Mouse (Mus musculus): Measurements from ENCODE around the gene Otub2. TPM values are rescaled to one million over a fixed set of nuclear protein-coding genes. Genes with fewer than 3 reads are reported as not detected.

Gene Otub2
- polyA plus RNA-seq, 2 experiments = 9.5 to 13.2 TPM

GRCm38 (mm10) chr12:103347406-103347805 is 41.1 kb upstream of the Otub2 start:
- no peaks in the 10 kb centered on the region for H3K36me3 ChIP-seq (ENCODE audit: control insufficient read depth, insufficient read depth, low read length)
- H3K9me3 ChIP-seq (ENCODE audit: control insufficient read depth, low read length) = no peaks in the 10 kb centered on the region
- H3K27me3 ChIP-seq (ENCODE audit: control insufficient read depth, insufficient read depth, low read length) = no peaks in the 10 kb centered on the region
- no peaks in the 10 kb centered on the region for H3K4me1 ChIP-seq (ENCODE audit: control insufficient read depth, insufficient read depth, low read length)
- ATAC-seq (ENCODE audit: low FRiP score, low read depth) (no peak), DNase-seq (ENCODE audit: low spot score) (no peak)
- no peak for TF ChIP-seq POLR2A (IDR thresholded peaks at IDR 0.05; ENCODE audit: borderline replicate concordance, extremely low read depth, insufficient read depth, insufficient read length)
- H3K4me2 ChIP-seq (replicated peaks; ENCODE audit: low read depth, low read length, severe bottlenecking) = no peak overlapping the region
- H3K4me3 ChIP-seq (replicated peaks; ENCODE audit: low read length) = no peak overlapping the region
- no peak overlapping the region for H3K27ac ChIP-seq (replicated peaks; ENCODE audit: low read depth, low read length)
- H3K9ac ChIP-seq (ENCODE audit: low read depth, low read length, severe bottlenecking) = no peak overlapping the region
- WGBS = 43% methylated on average over 5 of the region's 5 CpGs

GRCm38 (mm10) chr12:103348506-103348905 is 40.0 kb upstream of the Otub2 start:
- ATAC-seq (ENCODE audit: low FRiP score, low read depth) = peak; percentile 41; the same call in 1 of the 2 replicates
- peak; percentile 79 for DNase-seq (ENCODE audit: low spot score)
- Histone ChIP-seq H3K4me2 (replicated peaks; ENCODE audit: low read depth, low read length, severe bottlenecking) (no peak overlapping the region), H3K9me3 (ENCODE audit: control insufficient read depth, low read length) (no peaks in the 10 kb centered on the region), H3K4me3 (replicated peaks; ENCODE audit: low read length) (no peak overlapping the region), H3K36me3 (ENCODE audit: control insufficient read depth, insufficient read depth, low read length) (no peaks in the 10 kb centered on the region), H3K9ac (ENCODE audit: low read depth, low read length, severe bottlenecking) (no peak overlapping the region), H3K27me3 (ENCODE audit: control insufficient read depth, insufficient read depth, low read length) (no peaks in the 10 kb centered on the region), H3K4me1 (ENCODE audit: control insufficient read depth, insufficient read depth, low read length) (no peaks in the 10 kb centered on the region), H3K27ac (replicated peaks; ENCODE audit: low read depth, low read length) (no peak overlapping the region)
- no peak; the same call in 1 of the 2 replicates for TF ChIP-seq POLR2A (IDR thresholded peaks at IDR 0.05; ENCODE audit: borderline replicate concordance, extremely low read depth, insufficient read depth, insufficient read length)
- 4% methylated on average over 3 of the region's 3 CpGs for WGBS

DNA sequence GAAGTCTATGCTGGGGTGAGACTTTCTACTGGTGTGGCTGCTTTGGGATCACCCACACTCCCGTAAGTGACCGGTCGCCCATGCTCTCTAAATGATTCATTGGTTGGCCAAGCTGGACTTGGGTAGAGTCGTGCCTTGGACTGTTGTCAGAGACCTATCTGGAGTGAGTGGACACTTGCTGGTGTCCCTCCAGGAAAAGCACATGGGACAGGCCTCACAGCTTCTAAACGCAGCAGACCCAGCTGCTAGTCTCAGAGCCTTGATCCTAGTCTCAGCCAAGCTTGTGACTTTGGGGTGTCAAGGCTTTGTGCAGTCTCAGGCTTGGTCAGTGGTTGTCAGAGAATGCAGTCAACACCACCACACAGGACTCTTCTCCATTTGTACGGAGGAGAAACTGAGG is 35.7 kb upstream of the Otub2 start:
- H3K27ac ChIP-seq (replicated peaks; ENCODE audit: low read depth, low read length) = no peak overlapping the region
- ATAC-seq (ENCODE audit: low FRiP score, low read depth) = no peak
- no peaks in the 10 kb centered on the region for H3K36me3 ChIP-seq (ENCODE audit: control insufficient read depth, insufficient read depth, low read length)
- no peak overlapping the region for H3K4me2 ChIP-seq (replicated peaks; ENCODE audit: low read depth, low read length, severe bottlenecking)
- H3K9me3 ChIP-seq (ENCODE audit: control insufficient read depth, low read length) = no peaks in the 10 kb centered on the region
- no peak for TF ChIP-seq POLR2A (IDR thresholded peaks at IDR 0.05; ENCODE audit: borderline replicate concordance, extremely low read depth, insufficient read depth, insufficient read length)
- no peaks in the 10 kb centered on the region for H3K4me1 ChIP-seq (ENCODE audit: control insufficient read depth, insufficient read depth, low read length)
- no peak overlapping the region for H3K4me3 ChIP-seq (replicated peaks; ENCODE audit: low read length)
- no peak for DNase-seq (ENCODE audit: low spot score)
- H3K27me3 ChIP-seq (ENCODE audit: control insufficient read depth, insufficient read depth, low read length) = no peaks in the 10 kb centered on the region
- H3K9ac ChIP-seq (ENCODE audit: low read depth, low read length, severe bottlenecking) = no peak overlapping the region
- 91% methylated on average over 6 of the region's 6 CpGs for WGBS

DNA sequence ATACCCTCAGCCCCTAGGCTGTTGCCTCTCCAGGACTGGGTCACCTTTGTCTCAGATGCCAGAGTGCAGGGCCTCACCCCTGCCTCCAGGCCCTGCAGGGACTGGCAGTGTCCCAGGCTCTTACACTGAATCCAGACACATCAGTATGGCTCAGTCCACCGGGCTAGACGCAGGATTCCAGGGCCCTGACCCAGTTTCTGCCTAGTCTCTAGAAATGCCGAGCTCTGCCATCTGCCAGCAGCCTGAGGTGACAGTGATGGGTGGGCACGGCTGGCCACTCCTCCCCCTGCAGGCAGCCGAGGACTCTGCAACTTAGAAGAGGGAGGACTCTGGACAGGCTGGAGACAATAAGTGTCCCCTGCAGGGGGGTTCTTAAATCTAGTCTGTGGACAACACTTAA is 34.9 kb upstream of the Otub2 start:
- ATAC-seq (ENCODE audit: low FRiP score, low read depth) = peak; percentile 62
- TF ChIP-seq POLR2A (IDR thresholded peaks at IDR 0.05; ENCODE audit: borderline replicate concordance, extremely low read depth, insufficient read depth, insufficient read length) = no peak
- no peak overlapping the region for H3K9ac ChIP-seq (ENCODE audit: low read depth, low read length, severe bottlenecking)
- WGBS = 23% methylated on average over 5 of the region's 5 CpGs
- H3K27ac ChIP-seq (replicated peaks; ENCODE audit: low read depth, low read length) = no peak overlapping the region
- H3K4me3 ChIP-seq (replicated peaks; ENCODE audit: low read length) = no peak overlapping the region
- no peaks in the 10 kb centered on the region for H3K4me1 ChIP-seq (ENCODE audit: control insufficient read depth, insufficient read depth, low read length)
- no peaks in the 10 kb centered on the region for H3K27me3 ChIP-seq (ENCODE audit: control insufficient read depth, insufficient read depth, low read length)
- H3K4me2 ChIP-seq (replicated peaks; ENCODE audit: low read depth, low read length, severe bottlenecking) = no peak overlapping the region
- DNase-seq (ENCODE audit: low spot score) = no peak
- no peaks in the 10 kb centered on the region for H3K36me3 ChIP-seq (ENCODE audit: control insufficient read depth, insufficient read depth, low read length)
- H3K9me3 ChIP-seq (ENCODE audit: control insufficient read depth, low read length) = no peaks in the 10 kb centered on the region

DNA sequence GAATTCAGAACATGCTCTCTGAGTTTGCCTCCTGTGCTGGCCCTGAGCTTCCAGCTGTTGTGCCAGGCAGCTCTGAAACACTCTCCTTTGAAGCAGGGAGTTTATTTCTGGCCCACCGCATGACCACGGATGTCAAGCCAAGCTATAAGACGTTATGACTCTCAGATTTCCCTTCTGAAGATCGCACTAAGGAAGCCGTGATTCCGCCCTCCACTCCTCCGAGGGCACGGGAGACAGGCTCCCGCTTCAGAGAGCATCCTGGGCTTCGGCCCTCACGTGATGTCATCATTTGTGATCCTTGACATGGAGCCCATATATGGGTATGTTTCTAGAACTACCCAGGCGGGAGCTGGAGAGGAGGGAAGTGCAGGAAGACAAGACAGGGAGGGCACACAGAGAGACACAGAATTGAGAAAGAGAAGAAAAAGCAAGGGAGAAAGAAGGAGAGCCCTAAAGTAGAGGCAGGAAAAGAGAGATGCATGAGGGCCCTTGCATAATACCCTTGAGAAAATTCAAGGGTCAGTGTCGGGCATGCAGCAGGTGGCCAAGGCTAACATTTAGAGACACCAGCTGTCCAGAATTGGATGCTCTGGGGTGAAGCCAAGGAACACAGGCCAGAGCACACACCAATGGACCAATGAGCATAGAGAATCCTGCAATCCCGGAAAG is 32.6 kb upstream of the Otub2 start, which contains the start of gene Asb2:
Gene Asb2 (minus strand): TSS at position 256 of the 669 bp plus-strand sequence.
- ATAC-seq (ENCODE audit: low FRiP score, low read depth) (no peak), DNase-seq (ENCODE audit: low spot score) (no peak)
- no peak within 1 kb of the TSS for H3K4me3 ChIP-seq (replicated peaks; ENCODE audit: low read length)
- H3K27ac ChIP-seq (replicated peaks; ENCODE audit: low read depth, low read length) = no peak within 1 kb of the TSS
- no peaks in the 10 kb centered on the region for H3K9me3 ChIP-seq (ENCODE audit: control insufficient read depth, low read length)
- H3K9ac ChIP-seq (ENCODE audit: low read depth, low read length, severe bottlenecking) = no peak within 1 kb of the TSS
- no peak for TF ChIP-seq POLR2A (IDR thresholded peaks at IDR 0.05; ENCODE audit: borderline replicate concordance, extremely low read depth, insufficient read depth, insufficient read length)
- no peaks in the 10 kb centered on the region for H3K27me3 ChIP-seq (ENCODE audit: control insufficient read depth, insufficient read depth, low read length)
- no peaks in the 10 kb centered on the region for H3K36me3 ChIP-seq (ENCODE audit: control insufficient read depth, insufficient read depth, low read length)
- WGBS = 69% methylated on average over 14 of the region's 14 CpGs
- no peak within 1 kb of the TSS for H3K4me2 ChIP-seq (replicated peaks; ENCODE audit: low read depth, low read length, severe bottlenecking)
- H3K4me1 ChIP-seq (ENCODE audit: control insufficient read depth, insufficient read depth, low read length) = no peaks in the 10 kb centered on the region
